Mouse (Mus musculus) ES-E14 (cell line): Measurements from ENCODE around the gene Gm11639. TPM values are rescaled to one million over a fixed set of nuclear protein-coding genes. Genes with fewer than 3 reads are reported as not detected.

Source experiments
- DNase-seq: peaks from one replicate; pipeline ENCODE4 v3.0.0-alpha.2; 2013; ENCODE audit warnings: low read depth, low spot score
- H3K27ac ChIP-seq: 2 replicates; pipeline ENCODE4 v1.5.1; 2012; ENCODE audit warnings: low read depth, mild to moderate bottlenecking, low read length, moderate library complexity, mixed read lengths; ENCODE audit not compliant: poor library complexity, insufficient read depth, severe bottlenecking
- H3K36me3 ChIP-seq: 2 replicates; pipeline ENCODE4 v1.6.1; 2012; ENCODE audit warnings: mild to moderate bottlenecking, low read length, moderate library complexity, mixed read lengths; ENCODE audit not compliant: control insufficient read depth, poor library complexity, insufficient read depth, severe bottlenecking
- H3K4me1 ChIP-seq, 2 experiments: fragments of 150-350 bp in 1 of 2; sonication (generic) in 1 of 2; 2 replicates each; pipeline ENCODE4 v1.6.1; 2012; ENCODE audit warnings: low read length in 2 of 2, mild to moderate bottlenecking in 1 of 2, mixed read lengths in 1 of 2; ENCODE audit not compliant: control insufficient read depth in 2 of 2, insufficient read depth in 2 of 2, poor library complexity in 1 of 2
- H3K4me3 ChIP-seq, 2 experiments: fragments of 150-350 bp in 1 of 2; sonication (generic) in 1 of 2; 2 replicates each; pipeline ENCODE4 v1.5.1; 2012; ENCODE audit warnings: low read length in 2 of 2, low read depth in 1 of 2, mild to moderate bottlenecking in 1 of 2, mixed read lengths in 1 of 2; ENCODE audit not compliant: insufficient read depth in 1 of 2, poor library complexity in 1 of 2, severe bottlenecking in 1 of 2
- H3K9ac ChIP-seq: 2 replicates; pipeline ENCODE4 v1.6.1; 2012; ENCODE audit warnings: low read depth, mild to moderate bottlenecking, low read length, mixed read lengths; ENCODE audit not compliant: poor library complexity, insufficient read depth, severe bottlenecking
- H3K9me3 ChIP-seq: fragments of 150-350 bp; sonication (generic); 2 replicates; pipeline ENCODE4 v1.6.1; 2012; ENCODE audit warnings: low read depth, mild to moderate bottlenecking, low read length; ENCODE audit not compliant: control insufficient read depth, insufficient read depth
- CHD2 ChIP-seq: IDR thresholded peaks from 2 replicates; pipeline ENCODE4 v1.6.1; 2014; ENCODE audit warnings: mild to moderate bottlenecking, low read depth, low read length, inconsistent platforms
- HCFC1 ChIP-seq: IDR thresholded peaks from 2 replicates; pipeline ENCODE4 v1.6.1; 2012; ENCODE audit warnings: low read length, inconsistent platforms, borderline replicate concordance; ENCODE audit not compliant: insufficient read depth
- MAFK ChIP-seq: IDR thresholded peaks from 2 replicates; pipeline ENCODE4 v1.6.1; 2014; ENCODE audit warnings: mild to moderate bottlenecking, low read depth, low read length, inconsistent platforms; ENCODE audit not compliant: insufficient read depth
- ZC3H11A ChIP-seq: IDR thresholded peaks from 2 replicates; pipeline ENCODE4 v1.6.1; 2012; ENCODE audit warnings: low read depth, mild to moderate bottlenecking, inconsistent platforms, low read length, borderline replicate concordance
- ZNF384 ChIP-seq: IDR thresholded peaks from 2 replicates; pipeline ENCODE4 v1.6.1; 2012; ENCODE audit warnings: low read depth, low read length, inconsistent platforms
- in situ Hi-C, 2 experiments: fragments of 600-800 bp; cut with MboI; formaldehyde crosslinking; loops; one replicate each; pipeline ENCODE4 v1.15.1; 2025; ENCODE audit warnings: low sequenced_read_pairs in 2 of 2, inconsistent platforms in 1 of 2; ENCODE audit not compliant: unreplicated experiment in 2 of 2
- total RNA-seq: library from RNA; depleted of rRNA; stranded (reverse); fragments of 300-350 nt; gene quantifications from 2 replicates; pipeline ENCODE4 v1.2.3, GENCODE M21; 2012; rRNA removed

The Gm11639 gene
- total RNA-seq, 1 experiment: 0.36 TPM

DNA sequence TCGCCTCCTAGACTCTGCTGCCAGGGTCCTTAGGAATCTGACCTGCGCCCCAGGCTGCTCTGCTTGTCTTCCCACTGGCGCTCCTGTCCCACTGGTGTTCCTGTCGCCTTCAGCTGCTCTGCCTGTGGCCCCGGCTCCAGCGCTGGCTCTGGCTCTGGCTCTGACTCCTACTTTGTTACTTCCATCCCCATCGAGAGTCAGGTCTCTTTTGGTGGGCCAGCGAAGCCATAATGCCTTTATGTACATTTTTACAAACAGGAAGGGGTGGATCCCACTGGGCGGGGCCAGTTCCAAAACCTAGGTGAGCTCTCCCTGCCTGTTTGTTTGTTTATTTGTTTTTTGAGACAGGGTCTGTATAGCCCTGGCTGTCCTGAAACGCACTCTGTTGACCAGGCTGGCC lies 481.3 kb downstream of the Gm11639 start:
- H3K27ac ChIP-seq: no peak overlapping the region
- H3K4me1 ChIP-seq: peaks cover 3 to 19% of the 10 kb centered on the region in 2 experiments; a peak in 2 of 4 replicates
- H3K9ac ChIP-seq: peak overlapping the region; percentile 62

More for the DNA sequence above, 481.3 kb downstream of the Gm11639 start:
- Histone ChIP-seq H3K9me3 (no peaks in the 10 kb centered on the region), H3K4me3 (peak overlapping the region; percentile 42 to 54), H3K36me3 (peaks cover 1% of the 10 kb centered on the region; the same call in 1 of the 2 replicates)
- in situ Hi-C loops: loop anchor here in 1 of 2 experiments (25.0 kb wide), 1 partner anchor 1204 kb away; the partner anchor contains the start of genes Arf2 and Nsf
- DNase-seq: no peak
- TF ChIP-seq HCFC1: no peak
- no peak for TF ChIP-seq CHD2
- TF ChIP-seq ZC3H11A: no peak
- no peak for TF ChIP-seq ZNF384
- no peak for TF ChIP-seq MAFK

Other genes with a start within 250 kb of the Gm11639 start
- gene Kansl1, start 216.8 kb upstream of the Gm11639 start, total RNA-seq: 34.8 and 37.7 TPM in 2 replicates
- 28.9 and 45.9 TPM in 2 replicates for gene Cdc27, start 135.1 kb upstream of the Gm11639 start, total RNA-seq
- gene Myl4, start 135.0 kb upstream of the Gm11639 start, total RNA-seq: 5.8 and 9.1 TPM in 2 replicates
- gene Itgb3, start 77.7 kb upstream of the Gm11639 start, total RNA-seq: 4.9 and 7.7 TPM in 2 replicates